Mouse (Mus musculus) lung, postnatal 0 days (tissue): ENCODE data around the gene Lhfp. TPM values are rescaled to one million over a fixed set of nuclear protein-coding genes. Genes with fewer than 3 reads are reported as not detected.

Experiments
- ATAC-seq: fragments of 200-750 bp; cut with Nextera tagmentation; 2 replicates; pipeline ENCODE4 v1.8.0; 2017; ENCODE audit warnings: moderate library complexity
- DNase-seq: peaks from one replicate; pipeline ENCODE4 v3.0.0-alpha.2; 2016; ENCODE audit warnings: low spot score
- H3K27ac ChIP-seq: fragments of 300-500 bp; sonication (generic); 2 replicates; pipeline ENCODE4 v1.5.1; 2014; ENCODE audit warnings: antibody characterized with exemption, mild to moderate bottlenecking, low read length, mixed read lengths
- H3K27me3 ChIP-seq: fragments of 300-500 bp; sonication (generic); replicated peaks from 2 replicates; pipeline ENCODE4 v1.6.1; 2014; ENCODE audit warnings: low read length, mixed read lengths; ENCODE audit not compliant: insufficient read depth
- H3K36me3 ChIP-seq: fragments of 300-500 bp; sonication (generic); 2 replicates; pipeline ENCODE4 v1.6.1; 2014; ENCODE audit warnings: low read length, mixed read lengths; ENCODE audit not compliant: insufficient read depth
- H3K4me1 ChIP-seq: fragments of 300-500 bp; sonication (generic); 2 replicates; pipeline ENCODE4 v1.6.1; 2014; ENCODE audit warnings: antibody characterized with exemption, low read depth, low read length, mixed read lengths; ENCODE audit not compliant: insufficient read depth
- H3K4me2 ChIP-seq: fragments of 300-500 bp; sonication (generic); replicated peaks from 2 replicates; pipeline ENCODE4 v1.6.1; 2014; ENCODE audit warnings: low read depth, mild to moderate bottlenecking, low read length, moderate library complexity, mixed read lengths
- H3K4me3 ChIP-seq: fragments of 300-500 bp; sonication (generic); 2 replicates; pipeline ENCODE4 v1.5.1; 2014; ENCODE audit warnings: low read depth, low read length
- H3K9ac ChIP-seq: fragments of 300-500 bp; sonication (generic); replicated peaks from 2 replicates; pipeline ENCODE4 v1.6.1; 2014; ENCODE audit warnings: low read depth, mild to moderate bottlenecking
- H3K9me3 ChIP-seq: fragments of 300-500 bp; sonication (generic); 2 replicates; pipeline ENCODE4 v1.6.1; 2016; ENCODE audit warnings: low read length, mixed read lengths
- CTCF ChIP-seq: IDR thresholded peaks from 2 replicates; pipeline ENCODE4 v1.5.1; 2016; ENCODE audit warnings: antibody characterized with exemption, mild to moderate bottlenecking
- EP300 ChIP-seq: IDR thresholded peaks from 2 replicates; pipeline ENCODE4 v1.6.1; 2016; ENCODE audit warnings: antibody characterized with exemption, mild to moderate bottlenecking, control low read depth
- WGBS: fragments of 180-500 bp; shearing (Covaris S2); extraction: QIAGEN DNeasy Blood & Tissue Kit; methylation state at CpG from one replicate; pipeline ENCODE4 v1.1.7; 2014; 5-methylcytosine and 5-hydroxymethylcytosine counted together
- polyA plus RNA-seq: library from polyadenylated mRNA; unstranded; fragments of >200 nt; fragmentation: Nextera tagmentation; extraction: Ambion mirVana; gene quantifications from 2 replicates; pipeline ENCODE4 v1.2.1, GENCODE M21; 2015

Gene Lhfp
- polyA plus RNA-seq, 1 experiment from 2014 or later = 178 TPM

DNA sequence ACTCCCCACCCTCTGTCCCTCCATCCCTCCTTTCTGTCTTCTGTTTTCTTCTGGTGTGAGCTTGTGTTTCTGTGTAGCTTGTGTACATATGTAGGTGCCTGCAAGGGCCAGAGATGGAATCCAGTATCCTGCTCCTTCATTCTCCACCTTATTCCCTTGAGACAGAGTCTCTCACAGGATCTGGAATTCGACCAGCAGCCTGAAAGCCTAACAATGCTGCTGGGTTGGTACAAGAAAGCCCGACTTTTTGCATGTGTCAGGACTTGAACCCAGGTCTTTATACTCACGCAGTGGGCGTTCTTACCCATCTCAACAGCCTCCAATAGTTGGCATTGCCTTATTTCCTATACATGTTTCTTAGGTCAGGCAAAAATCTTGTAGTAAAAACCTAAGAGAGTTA, 4.4 kb downstream of the Lhfp start:
- no peaks in the 10 kb centered on the region for H3K27me3 ChIP-seq
- H3K27ac ChIP-seq = no peak overlapping the region
- TF ChIP-seq CTCF = no peak
- TF ChIP-seq EP300 = no peak
- H3K9ac ChIP-seq = no peak overlapping the region
- H3K36me3 ChIP-seq = no peaks in the 10 kb centered on the region
- no peak for ATAC-seq
- 87% methylated on average over 4 of the region's 4 CpGs for WGBS
- no peak overlapping the region for H3K4me3 ChIP-seq
- no peak for DNase-seq
- H3K9me3 ChIP-seq = no peaks in the 10 kb centered on the region
- peaks cover 3% of the 10 kb centered on the region; the same call in 1 of the 2 replicates for H3K4me1 ChIP-seq
- H3K4me2 ChIP-seq = no peak overlapping the region

DNA sequence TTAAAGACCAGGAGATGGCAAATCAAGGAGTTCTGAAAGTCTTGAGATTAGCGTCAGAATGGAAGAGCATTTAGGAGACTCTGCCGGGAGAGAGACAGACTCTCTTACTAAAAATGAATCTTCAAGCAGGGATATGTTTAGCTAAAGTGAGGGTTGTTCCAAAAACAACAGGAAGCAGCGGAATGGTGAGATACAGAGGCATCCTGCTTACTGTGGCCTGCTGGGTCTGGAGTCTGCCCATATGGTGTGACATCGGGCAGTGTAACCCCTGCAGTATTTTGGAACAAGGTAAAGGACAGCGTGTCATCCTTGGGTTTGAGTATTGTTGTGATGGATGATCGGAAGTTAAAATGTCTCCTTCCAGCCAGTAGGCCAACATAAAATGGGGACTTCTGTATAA, 5.0 kb downstream of the Lhfp start:
- no peak overlapping the region for H3K9ac ChIP-seq
- H3K4me1 ChIP-seq = peaks cover 3% of the 10 kb centered on the region; the same call in 1 of the 2 replicates
- TF ChIP-seq CTCF = no peak
- peak; percentile 39; the same call in 1 of the 2 replicates for TF ChIP-seq EP300
- no peak overlapping the region for H3K4me3 ChIP-seq
- H3K9me3 ChIP-seq = no peaks in the 10 kb centered on the region
- no peaks in the 10 kb centered on the region for H3K27me3 ChIP-seq
- H3K27ac ChIP-seq = 0 out of 2 replicates have a peak overlapping the region, but pooled peaks have one; percentile 51
- 54% methylated on average over 6 of the region's 6 CpGs for WGBS
- ATAC-seq (peak; percentile 27; the same call in 1 of the 2 replicates), DNase-seq (peak; percentile 46)
- no peaks in the 10 kb centered on the region for H3K36me3 ChIP-seq
- H3K4me2 ChIP-seq = no peak overlapping the region; the same call in 1 of the 2 replicates

DNA sequence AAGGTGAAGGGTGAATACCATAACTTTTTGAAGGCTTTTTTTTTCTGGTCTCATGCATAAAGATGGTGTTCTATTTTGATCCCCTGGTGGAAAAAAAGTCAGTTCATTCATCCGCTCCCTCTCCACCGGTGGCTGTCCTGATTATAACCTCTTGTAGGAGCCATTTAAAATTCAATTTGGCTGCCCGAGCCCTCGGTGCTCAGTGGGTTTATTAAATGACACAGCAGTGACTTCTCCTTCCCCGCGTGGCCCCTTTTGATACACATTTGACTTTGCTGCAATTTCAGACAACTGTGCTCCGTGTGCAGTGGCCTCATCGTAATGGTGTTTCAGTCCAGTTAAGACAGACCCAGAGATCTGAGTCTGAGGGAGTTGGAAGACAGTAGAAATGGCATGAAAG, 11.1 kb downstream of the Lhfp start:
- TF ChIP-seq EP300 = no peak
- no peak for TF ChIP-seq CTCF
- Histone ChIP-seq H3K36me3 (no peaks in the 10 kb centered on the region), H3K4me2 (no peak overlapping the region), H3K9me3 (no peaks in the 10 kb centered on the region), H3K27ac (no peak overlapping the region), H3K27me3 (no peaks in the 10 kb centered on the region), H3K9ac (no peak overlapping the region), H3K4me3 (no peak overlapping the region), H3K4me1 (peaks cover 9% of the 10 kb centered on the region; the same call in 1 of the 2 replicates)
- ATAC-seq (no peak), DNase-seq (no peak)
- WGBS = 57% methylated on average over 8 of the region's 8 CpGs

- Histone ChIP-seq H3K9me3 (no peaks in the 10 kb centered on the region), H3K36me3 (no peaks in the 10 kb centered on the region), H3K9ac (no peak overlapping the region), H3K27ac (no peak overlapping the region), H3K4me3 (no peak overlapping the region), H3K4me2 (0 out of 2 replicates have a peak overlapping the region, but pooled peaks have one; percentile 17), H3K27me3 (no peaks in the 10 kb centered on the region), H3K4me1 (peaks cover 18% of the 10 kb centered on the region)
- TF ChIP-seq CTCF (no peak), EP300 (no peak)
- peak; percentile 49 for DNase-seq
- WGBS = 49% methylated on average over 10 of the region's 10 CpGs
- ATAC-seq = peak; percentile 29; the same call in 1 of the 2 replicates
Observed at GRCm38 (mm10) chr3:53056430-53056829, 15.1 kb downstream of the Lhfp start.

DNA sequence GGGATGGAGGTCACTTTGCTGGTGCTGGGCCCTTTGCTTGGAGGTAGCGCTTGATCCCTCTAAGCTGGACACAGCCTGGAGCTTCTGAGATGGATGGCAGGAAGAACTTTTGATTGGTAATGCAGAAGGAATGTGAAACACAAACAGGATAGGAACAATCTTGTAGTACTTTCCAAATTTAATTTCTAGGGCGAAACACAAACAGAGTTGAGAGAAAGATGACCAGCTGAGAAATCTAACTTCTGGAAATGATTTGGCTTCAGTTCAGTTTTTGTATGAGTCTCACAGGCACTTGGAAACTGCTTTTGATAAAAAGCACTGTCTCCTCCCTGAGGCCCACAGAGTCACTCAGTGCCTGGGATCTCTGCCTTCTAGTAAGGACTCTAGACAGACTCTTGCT, 18.6 kb downstream of the Lhfp start:
- Histone ChIP-seq H3K9ac (no peak overlapping the region), H3K4me1 (peaks cover 18% of the 10 kb centered on the region), H3K36me3 (no peaks in the 10 kb centered on the region), H3K27me3 (no peaks in the 10 kb centered on the region), H3K4me2 (no peak overlapping the region), H3K27ac (peak overlapping the region; percentile 57), H3K9me3 (no peaks in the 10 kb centered on the region), H3K4me3 (no peak overlapping the region)
- ATAC-seq (peak; percentile 81), DNase-seq (peak; percentile 82)
- no peak for TF ChIP-seq CTCF
- peak; percentile 71 for TF ChIP-seq EP300
- WGBS = 25% methylated on average over 2 of the region's 2 CpGs

DNA sequence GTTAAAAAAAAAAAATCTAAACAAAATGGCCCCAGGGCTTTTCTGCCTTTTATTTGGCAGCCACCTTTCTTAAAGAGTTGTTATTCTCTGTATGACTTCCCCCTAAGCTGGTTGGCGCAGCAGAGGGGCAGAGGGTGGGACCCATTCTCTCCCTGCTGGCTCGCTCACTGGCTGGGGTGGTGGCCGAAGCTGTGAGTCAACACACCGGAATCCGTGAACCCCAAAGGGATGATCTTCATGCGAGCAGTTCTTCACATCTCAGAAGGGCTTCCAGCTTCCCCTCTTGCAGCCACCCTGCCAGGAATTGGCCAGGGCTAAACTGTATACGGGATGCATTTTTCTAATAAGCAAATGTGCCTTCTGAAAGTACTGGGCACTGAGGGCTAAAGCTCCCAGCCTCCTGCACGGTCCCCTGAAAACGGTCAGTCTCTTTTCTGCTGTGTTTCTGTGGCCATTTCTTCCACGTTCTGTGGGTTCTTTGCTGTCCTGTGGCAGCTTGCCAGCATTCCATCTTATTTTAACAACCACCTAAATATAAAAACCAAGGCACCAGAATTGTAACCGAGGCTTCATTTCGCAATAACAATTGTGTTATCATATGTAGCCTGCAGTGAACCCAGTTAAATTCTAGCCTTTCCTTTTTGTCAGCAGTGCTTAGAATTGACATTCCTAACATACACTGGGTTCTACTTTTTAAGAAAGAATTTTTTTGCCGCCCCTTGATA, 22.3 kb downstream of the Lhfp start:
- Histone ChIP-seq H3K9ac (no peak overlapping the region), H3K4me3 (no peak overlapping the region), H3K27me3 (no peaks in the 10 kb centered on the region), H3K4me1 (peaks cover 3% of the 10 kb centered on the region; the same call in 1 of the 2 replicates), H3K36me3 (no peaks in the 10 kb centered on the region), H3K9me3 (no peaks in the 10 kb centered on the region), H3K4me2 (0 out of 2 replicates have a peak overlapping the region, but pooled peaks have one; percentile 6), H3K27ac (peak overlapping the region; percentile 43; the same call in 1 of the 2 replicates)
- peak; percentile 34; the same call in 1 of the 2 replicates for ATAC-seq
- peak; percentile 59 for DNase-seq
- WGBS = 28% methylated on average over 13 of the region's 13 CpGs
- TF ChIP-seq EP300 (no peak), CTCF (no peak)
